Mouse (Mus musculus) liver, embryonic 13.5 days (tissue): ENCODE measurements at regions not wholly inside any gene's neighbourhood (a gene's known extent, or its start where the extent isn't known, plus 50 kb on each side); places are given as distances from the start of the nearest gene placed in this dataset.
A peak's percentile ranks its signal among the peaks of the same experiment; 100 is the strongest.

Source experiments
- ATAC-seq: fragments of 200-750 bp; cut with Nextera tagmentation; 2 replicates; pipeline ENCODE4 v1.8.0; 2017; ENCODE audit warnings: low read depth, mild to moderate bottlenecking, moderate number of reproducible peaks, moderate library complexity
- DNase-seq: peaks from one replicate; pipeline ENCODE4 v3.0.0; 2022
- H3K27ac ChIP-seq: fragments of 300-500 bp; sonication (generic); 2 replicates; pipeline ENCODE4 v1.5.1; 2015; ENCODE audit warnings: moderate library complexity, mild to moderate bottlenecking, inconsistent platforms
- H3K27me3 ChIP-seq: fragments of 300-500 bp; sonication (generic); 2 replicates; pipeline ENCODE4 v1.6.1; 2015; ENCODE audit warnings: mild to moderate bottlenecking, inconsistent platforms
- H3K36me3 ChIP-seq: fragments of 300-500 bp; sonication (generic); 2 replicates; pipeline ENCODE4 v1.6.1; 2015; ENCODE audit warnings: mild to moderate bottlenecking, inconsistent platforms
- H3K4me1 ChIP-seq: fragments of 300-500 bp; sonication (generic); replicated peaks from 2 replicates; pipeline ENCODE4 v1.6.1; 2015; ENCODE audit warnings: inconsistent platforms
- H3K4me2 ChIP-seq: fragments of 300-500 bp; sonication (generic); 2 replicates; pipeline ENCODE4 v1.6.1; 2015; ENCODE audit warnings: inconsistent platforms, mild to moderate bottlenecking, moderate library complexity
- H3K4me3 ChIP-seq: fragments of 300-500 bp; sonication (generic); replicated peaks from 2 replicates; pipeline ENCODE4 v1.5.1; 2015; ENCODE audit warnings: mild to moderate bottlenecking, inconsistent platforms
- H3K9ac ChIP-seq: fragments of 300-500 bp; sonication (generic); 2 replicates; pipeline ENCODE4 v1.6.1; 2015; ENCODE audit warnings: mild to moderate bottlenecking, inconsistent platforms
- H3K9me3 ChIP-seq: fragments of 300-500 bp; sonication (generic); replicated peaks from 2 replicates; pipeline ENCODE4 v1.6.1; 2016; ENCODE audit warnings: inconsistent platforms
- WGBS: fragments of 180-500 bp; shearing (Covaris S2); methylation state at CpG from one replicate; pipeline ENCODE4 v1.1.7; 2015; ENCODE audit not compliant: insufficient replicate concordance; 5-methylcytosine and 5-hydroxymethylcytosine counted together

GRCm38 (mm10) chr1:88860871-88861589, 159.0 kb upstream of the Arl4c start:
- no peak for DNase-seq
- Histone ChIP-seq H3K27ac (no peak overlapping the region), H3K4me2 (no peak overlapping the region), H3K27me3 (no peaks in the 10 kb centered on the region), H3K36me3 (no peaks in the 10 kb centered on the region), H3K4me3 (no peak overlapping the region), H3K9me3 (no peaks in the 10 kb centered on the region), H3K4me1 (no peaks in the 10 kb centered on the region), H3K9ac (no peak overlapping the region)
- ATAC-seq, result peak; percentile 43; the same call in 1 of the 2 replicates
- 46% methylated on average over 7 of the region's 7 CpGs for WGBS

- WGBS, result 50% methylated on average over 4 of the region's 4 CpGs
- Histone ChIP-seq H3K4me2 (no peak overlapping the region), H3K9me3 (no peaks in the 10 kb centered on the region), H3K36me3 (no peaks in the 10 kb centered on the region), H3K27me3 (no peaks in the 10 kb centered on the region), H3K4me1 (no peaks in the 10 kb centered on the region), H3K27ac (no peak overlapping the region), H3K4me3 (no peak overlapping the region), H3K9ac (no peak overlapping the region)
- DNase-seq, result no peak
- ATAC-seq, result no peak
These were observed 159.5 kb upstream of the Arl4c start for GRCm38 (mm10) chr1:88861590-88861935.

GRCm38 (mm10) chr1:88865436-88865835, 163.4 kb upstream of the Arl4c start:
- ATAC-seq (no peak), DNase-seq (no peak)
- Histone ChIP-seq H3K9ac (no peak overlapping the region), H3K4me2 (no peak overlapping the region), H3K27ac (no peak overlapping the region), H3K4me3 (no peak overlapping the region), H3K4me1 (no peaks in the 10 kb centered on the region), H3K36me3 (no peaks in the 10 kb centered on the region), H3K27me3 (no peaks in the 10 kb centered on the region), H3K9me3 (no peaks in the 10 kb centered on the region)
- 34% methylated on average over 6 of the region's 6 CpGs for WGBS

GRCm38 (mm10) chr1:88866571-88866970, 164.6 kb upstream of the Arl4c start:
- ATAC-seq (no peak), DNase-seq (no peak)
- Histone ChIP-seq H3K27me3 (no peaks in the 10 kb centered on the region), H3K4me1 (no peaks in the 10 kb centered on the region), H3K4me3 (no peak overlapping the region), H3K9ac (no peak overlapping the region), H3K4me2 (no peak overlapping the region), H3K9me3 (no peaks in the 10 kb centered on the region), H3K36me3 (no peaks in the 10 kb centered on the region), H3K27ac (no peak overlapping the region)
- WGBS, result 67% methylated on average over 2 of the region's 2 CpGs

GRCm38 (mm10) chr1:88867138-88867537, 165.1 kb upstream of the Arl4c start:
- H3K4me3 ChIP-seq, result no peak overlapping the region
- H3K27ac ChIP-seq, result no peak overlapping the region
- no peaks in the 10 kb centered on the region for H3K36me3 ChIP-seq
- WGBS, result 65% methylated on average over 3 of the region's 3 CpGs
- H3K4me1 ChIP-seq, result no peaks in the 10 kb centered on the region
- H3K9me3 ChIP-seq, result no peaks in the 10 kb centered on the region
- no peak overlapping the region for H3K9ac ChIP-seq
- ATAC-seq, result no peak
- H3K27me3 ChIP-seq, result no peaks in the 10 kb centered on the region
- H3K4me2 ChIP-seq, result no peak overlapping the region
- no peak for DNase-seq

GRCm38 (mm10) chr1:88869885-88870284, 167.9 kb upstream of the Arl4c start:
- WGBS, result 70% methylated on average over 4 of the region's 4 CpGs
- no peaks in the 10 kb centered on the region for H3K4me1 ChIP-seq
- H3K9me3 ChIP-seq, result no peaks in the 10 kb centered on the region
- H3K4me3 ChIP-seq, result no peak overlapping the region
- H3K4me2 ChIP-seq, result no peak overlapping the region
- no peak overlapping the region for H3K27ac ChIP-seq
- H3K36me3 ChIP-seq, result no peaks in the 10 kb centered on the region
- no peak for DNase-seq
- no peaks in the 10 kb centered on the region for H3K27me3 ChIP-seq
- H3K9ac ChIP-seq, result no peak overlapping the region
- ATAC-seq, result no peak

GRCm38 (mm10) chr1:88875356-88875755, 173.3 kb upstream of the Arl4c start:
- Histone ChIP-seq H3K4me1 (no peaks in the 10 kb centered on the region), H3K27ac (no peak overlapping the region), H3K9ac (no peak overlapping the region), H3K36me3 (no peaks in the 10 kb centered on the region), H3K4me2 (no peak overlapping the region), H3K4me3 (no peak overlapping the region), H3K9me3 (no peaks in the 10 kb centered on the region), H3K27me3 (no peaks in the 10 kb centered on the region)
- no peak for DNase-seq
- WGBS, result 58% methylated on average over 6 of the region's 6 CpGs
- no peak for ATAC-seq

GRCm38 (mm10) chr1:88877441-88877840, 175.4 kb upstream of the Arl4c start:
- Histone ChIP-seq H3K27ac (no peak overlapping the region), H3K9ac (no peak overlapping the region), H3K36me3 (no peaks in the 10 kb centered on the region), H3K4me2 (no peak overlapping the region), H3K9me3 (no peaks in the 10 kb centered on the region), H3K4me3 (no peak overlapping the region), H3K27me3 (no peaks in the 10 kb centered on the region), H3K4me1 (no peaks in the 10 kb centered on the region)
- no peak for DNase-seq
- ATAC-seq, result no peak
- 72% methylated on average over 11 of the region's 11 CpGs for WGBS

GRCm38 (mm10) chr1:88878831-88879230, 176.8 kb upstream of the Arl4c start:
- no peak for DNase-seq
- Histone ChIP-seq H3K9ac (no peak overlapping the region), H3K27ac (no peak overlapping the region), H3K4me2 (no peak overlapping the region), H3K36me3 (no peaks in the 10 kb centered on the region), H3K27me3 (no peaks in the 10 kb centered on the region), H3K9me3 (no peaks in the 10 kb centered on the region), H3K4me3 (no peak overlapping the region), H3K4me1 (no peaks in the 10 kb centered on the region)
- 63% methylated on average over 10 of the region's 10 CpGs for WGBS
- no peak for ATAC-seq

- no peak overlapping the region for H3K4me2 ChIP-seq
- DNase-seq (no peak), ATAC-seq (no peak)
- H3K27me3 ChIP-seq, result no peaks in the 10 kb centered on the region
- no peaks in the 10 kb centered on the region for H3K4me1 ChIP-seq
- H3K36me3 ChIP-seq, result no peaks in the 10 kb centered on the region
- H3K4me3 ChIP-seq, result no peak overlapping the region
- H3K9me3 ChIP-seq, result no peaks in the 10 kb centered on the region
- 65% methylated on average over 5 of the region's 5 CpGs for WGBS
- no peak overlapping the region for H3K9ac ChIP-seq
- no peak overlapping the region for H3K27ac ChIP-seq
These were observed 177.3 kb upstream of the Arl4c start for GRCm38 (mm10) chr1:88879367-88879766.

GRCm38 (mm10) chr1:88891041-88891440, 179.2 kb upstream of the Sh3bp4 start:
- no peaks in the 10 kb centered on the region for H3K27me3 ChIP-seq
- H3K9me3 ChIP-seq, result no peaks in the 10 kb centered on the region
- no peak overlapping the region for H3K4me3 ChIP-seq
- 55% methylated on average over 4 of the region's 4 CpGs for WGBS
- no peak overlapping the region for H3K9ac ChIP-seq
- no peak for DNase-seq
- no peaks in the 10 kb centered on the region for H3K36me3 ChIP-seq
- no peaks in the 10 kb centered on the region for H3K4me1 ChIP-seq
- no peak for ATAC-seq
- H3K27ac ChIP-seq, result no peak overlapping the region
- H3K4me2 ChIP-seq, result no peak overlapping the region

GRCm38 (mm10) chr1:88902426-88902825, 167.8 kb upstream of the Sh3bp4 start:
- no peaks in the 10 kb centered on the region for H3K36me3 ChIP-seq
- no peak overlapping the region for H3K4me2 ChIP-seq
- H3K9me3 ChIP-seq, result no peaks in the 10 kb centered on the region
- no peak overlapping the region for H3K4me3 ChIP-seq
- no peaks in the 10 kb centered on the region for H3K4me1 ChIP-seq
- ATAC-seq, result no peak
- H3K27ac ChIP-seq, result no peak overlapping the region
- no peak overlapping the region for H3K9ac ChIP-seq
- WGBS, result 49% methylated on average over 8 of the region's 8 CpGs
- no peaks in the 10 kb centered on the region for H3K27me3 ChIP-seq
- DNase-seq, result no peak
